Mouse (Mus musculus) left cerebral cortex, adult 9 months (tissue): ENCODE results near the gene Serbp1.
"Not testable (repeated sequence)": the region's sequence is repeated elsewhere in the genome, so short reads cannot be mapped to it uniquely, and the experiment has no call there.

Source experiments
- DNase-seq, 2 experiments: peaks; one replicate each; pipeline ENCODE4 v3.0.0; 2022; ENCODE audit warnings: low spot score in 2 of 2

The Serbp1 gene

GRCm38 (mm10) chr6:67237977-67238376 is at the start of gene Serbp1:
Serbp1 (plus strand) TSS chr6:67238176.
- no peak for DNase-seq

- no peak for DNase-seq
Measured at GRCm38 (mm10) chr6:67193591-67193990, 44.4 kb upstream of the Serbp1 start.

- DNase-seq: no peak
Measured at GRCm38 (mm10) chr6:67194606-67195005, 43.4 kb upstream of the Serbp1 start.

DNA sequence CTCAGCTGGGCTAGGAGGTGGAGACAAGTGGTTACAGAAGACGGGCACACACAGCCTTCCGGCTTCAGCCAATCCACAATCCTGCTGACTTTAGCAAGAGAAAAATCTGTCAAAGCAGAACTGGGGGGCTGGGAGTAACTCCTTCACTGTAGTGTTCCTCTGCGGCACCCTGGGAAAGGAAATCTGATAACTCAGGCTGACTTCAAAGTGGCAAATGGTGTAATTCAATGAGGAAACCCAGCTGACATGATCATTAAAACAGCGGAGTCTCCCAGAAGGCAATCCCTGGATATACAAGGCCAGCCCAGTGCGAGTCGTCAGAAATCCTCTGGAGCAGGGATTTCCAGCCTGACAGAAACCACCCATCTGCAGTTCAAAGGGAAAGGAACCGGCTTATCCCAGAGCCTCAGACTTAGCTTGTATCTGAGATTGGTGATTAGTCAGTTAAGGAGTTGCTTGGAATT is 42.8 kb upstream of the Serbp1 start:
- no peak for DNase-seq

DNA sequence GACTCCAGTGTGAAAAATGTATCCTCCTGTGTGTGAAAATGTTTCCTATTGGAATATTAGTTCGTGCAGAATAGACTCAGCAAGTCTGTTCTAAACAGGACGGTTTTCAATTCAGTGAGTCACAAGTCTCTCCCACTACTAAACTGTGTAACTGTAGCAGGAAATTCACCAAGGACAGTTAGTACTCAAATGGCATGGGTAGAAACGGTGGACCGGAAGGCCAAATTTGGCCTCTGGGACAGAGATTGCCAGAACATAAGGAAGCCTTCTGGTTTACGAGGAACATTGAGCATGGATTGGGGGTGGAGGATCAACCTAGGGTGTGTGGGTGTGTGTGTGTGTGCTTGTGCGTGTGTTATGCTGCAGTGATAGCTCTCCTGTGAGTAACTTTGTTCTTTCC is 41.2 kb upstream of the Serbp1 start:
- DNase-seq: peak; percentile 5 to 11

GRCm38 (mm10) chr6:67198085-67198484 is 39.9 kb upstream of the Serbp1 start:
- DNase-seq: peak in 1 of 2 experiments; percentile 34

GRCm38 (mm10) chr6:67200715-67201322 is 37.2 kb upstream of the Serbp1 start:
- DNase-seq: peak in 1 of 2 experiments; percentile 16

DNA sequence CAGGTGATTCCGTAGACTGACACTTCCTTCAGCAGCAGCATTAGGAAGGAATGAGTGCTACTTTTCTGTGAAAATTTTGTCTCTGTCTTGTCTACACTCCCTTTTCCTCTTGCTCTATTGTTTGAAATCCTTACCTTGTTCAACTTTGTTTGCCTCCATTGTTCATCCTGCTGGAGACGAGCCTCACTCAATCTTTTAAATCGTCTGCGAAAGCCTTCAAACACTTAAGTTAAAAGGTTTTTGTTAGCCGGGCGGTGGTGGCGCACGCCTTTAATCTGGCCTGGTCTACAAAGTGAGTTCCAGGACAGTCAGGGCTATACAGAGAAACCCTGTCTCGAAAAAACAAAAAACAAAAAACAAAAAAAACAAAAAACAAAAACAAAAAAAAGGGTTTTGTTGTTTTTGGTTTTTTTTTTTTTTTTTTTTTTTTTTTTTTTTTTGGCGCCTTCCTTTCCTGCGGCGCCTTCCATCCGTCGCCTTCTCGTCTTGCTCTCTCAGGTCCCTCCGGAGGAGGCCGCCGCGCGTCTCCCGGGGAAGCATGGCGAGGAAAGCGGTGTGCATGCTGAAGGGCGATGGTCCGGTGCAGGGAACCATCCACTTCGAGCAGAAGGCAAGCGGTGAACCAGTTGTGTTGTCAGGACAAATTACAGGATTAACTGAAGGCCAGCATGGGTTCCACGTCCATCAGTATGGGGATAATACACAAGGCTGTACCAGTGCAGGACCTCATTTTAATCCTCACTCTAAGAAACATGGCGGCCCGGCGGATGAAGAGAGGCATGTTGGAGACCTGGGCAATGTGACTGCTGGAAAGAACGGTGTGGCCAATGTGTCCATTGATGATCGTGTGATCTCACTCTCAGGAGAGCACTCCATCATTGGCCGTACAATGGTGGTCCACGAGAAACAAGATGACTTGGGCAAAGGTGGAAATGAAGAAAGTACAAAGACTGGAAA is 32.6 kb upstream of the Serbp1 start:
- no peak for DNase-seq

- no peak for DNase-seq
Measured at GRCm38 (mm10) chr6:67212362-67212761, 25.6 kb upstream of the Serbp1 start.

DNA sequence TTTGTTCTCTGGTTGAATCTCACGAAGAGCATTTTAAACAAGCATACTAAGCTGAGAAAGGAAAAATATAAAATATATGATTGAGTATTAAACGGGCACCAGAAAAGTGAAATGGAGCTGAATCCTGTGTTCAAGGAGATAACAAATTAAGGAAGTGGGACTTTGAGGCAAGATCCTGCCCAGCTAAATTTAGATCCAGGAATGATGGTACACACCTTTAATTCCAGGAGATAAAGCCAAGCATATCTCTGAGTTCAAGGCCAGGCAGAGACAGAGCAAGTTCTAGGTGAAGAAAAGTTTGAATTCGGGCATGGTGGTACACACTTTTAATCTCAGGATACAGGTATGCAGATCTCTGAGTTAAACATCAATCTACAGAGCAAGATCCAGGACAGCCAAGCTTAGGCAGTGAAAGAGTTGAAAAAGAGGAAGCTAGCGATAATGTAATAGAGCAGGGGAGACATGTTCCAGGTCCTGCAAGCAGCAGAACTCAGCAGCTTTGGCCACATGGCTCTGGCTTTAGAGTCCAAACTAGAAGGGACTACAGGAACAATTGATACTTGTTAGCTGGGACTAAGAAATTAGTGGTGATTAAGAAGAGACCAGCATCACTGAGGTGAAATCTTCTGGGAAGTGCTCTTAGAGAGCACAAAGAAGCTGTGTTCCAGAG is 24.4 kb upstream of the Serbp1 start:
- no peak for DNase-seq

DNA sequence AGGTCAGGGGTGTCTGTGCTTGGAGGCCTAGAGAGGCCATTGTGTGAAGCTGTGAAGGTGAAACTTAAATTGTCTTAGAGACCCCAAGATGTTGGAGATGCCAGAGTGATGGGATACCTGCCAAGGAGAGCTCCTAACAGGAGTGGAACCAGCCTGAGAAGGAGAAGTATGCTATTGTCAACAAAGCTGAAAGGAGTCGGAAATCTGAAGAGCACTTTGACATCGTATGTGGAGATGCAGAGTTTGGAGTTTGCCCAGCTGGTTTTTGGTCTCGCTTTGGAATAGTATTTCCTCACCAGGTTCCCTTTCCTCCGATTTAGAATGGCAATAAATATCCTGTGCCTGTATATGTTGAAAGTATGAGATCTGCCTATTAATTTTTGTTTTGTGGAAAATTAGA is 20.6 kb upstream of the Serbp1 start:
- no peak for DNase-seq

- no peak for DNase-seq
Measured at GRCm38 (mm10) chr6:67217846-67218245, 20.1 kb upstream of the Serbp1 start.

GRCm38 (mm10) chr6:67218566-67218965 is 19.4 kb upstream of the Serbp1 start:
- no peak for DNase-seq

DNA sequence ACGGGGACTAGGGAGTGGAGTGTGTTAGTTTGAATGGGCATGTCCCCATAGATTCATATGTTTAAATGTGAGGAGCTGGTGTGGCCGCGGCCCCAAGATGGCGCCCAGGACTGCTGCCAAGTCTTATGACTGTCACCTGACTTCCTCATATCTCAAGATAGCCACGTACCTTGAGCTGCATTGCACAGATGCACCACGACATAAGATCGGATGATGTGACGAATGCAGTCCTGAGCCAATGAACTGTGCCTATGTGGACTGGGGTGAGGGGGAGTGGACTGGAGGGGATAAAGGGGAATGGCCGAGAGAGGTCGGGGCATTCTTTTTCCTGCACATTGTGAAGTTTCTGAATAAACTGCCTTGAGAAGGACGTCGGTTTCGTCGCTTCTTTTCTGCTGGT is 18.0 kb upstream of the Serbp1 start:
- not testable (repeated sequence) for DNase-seq

GRCm38 (mm10) chr6:67220731-67221130 is 17.2 kb upstream of the Serbp1 start:
- DNase-seq: no peak

- no peak for DNase-seq
Measured at GRCm38 (mm10) chr6:67223082-67223481, 14.9 kb upstream of the Serbp1 start.

- DNase-seq: no peak
Measured at GRCm38 (mm10) chr6:67223499-67223898, 14.5 kb upstream of the Serbp1 start.

DNA sequence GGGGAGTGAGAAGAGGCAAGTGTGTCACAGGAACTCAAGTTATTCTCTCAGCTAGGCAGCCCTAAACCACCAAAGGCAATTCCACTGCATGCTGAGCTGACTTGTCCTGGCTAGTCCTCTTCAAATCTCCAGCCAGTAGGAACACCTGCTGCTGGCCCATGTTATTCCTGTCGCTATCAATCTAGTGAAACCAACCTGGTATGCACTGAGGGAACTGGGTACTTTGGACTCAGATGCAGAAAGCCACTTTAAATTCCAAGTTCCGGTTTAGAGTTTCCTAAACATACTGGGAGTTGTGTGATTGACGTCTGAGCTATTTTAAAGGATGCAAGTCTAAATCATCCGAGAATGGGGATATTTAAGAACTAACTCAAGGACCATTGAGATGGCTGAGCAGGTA is 11.7 kb upstream of the Serbp1 start:
- DNase-seq: no peak

DNA sequence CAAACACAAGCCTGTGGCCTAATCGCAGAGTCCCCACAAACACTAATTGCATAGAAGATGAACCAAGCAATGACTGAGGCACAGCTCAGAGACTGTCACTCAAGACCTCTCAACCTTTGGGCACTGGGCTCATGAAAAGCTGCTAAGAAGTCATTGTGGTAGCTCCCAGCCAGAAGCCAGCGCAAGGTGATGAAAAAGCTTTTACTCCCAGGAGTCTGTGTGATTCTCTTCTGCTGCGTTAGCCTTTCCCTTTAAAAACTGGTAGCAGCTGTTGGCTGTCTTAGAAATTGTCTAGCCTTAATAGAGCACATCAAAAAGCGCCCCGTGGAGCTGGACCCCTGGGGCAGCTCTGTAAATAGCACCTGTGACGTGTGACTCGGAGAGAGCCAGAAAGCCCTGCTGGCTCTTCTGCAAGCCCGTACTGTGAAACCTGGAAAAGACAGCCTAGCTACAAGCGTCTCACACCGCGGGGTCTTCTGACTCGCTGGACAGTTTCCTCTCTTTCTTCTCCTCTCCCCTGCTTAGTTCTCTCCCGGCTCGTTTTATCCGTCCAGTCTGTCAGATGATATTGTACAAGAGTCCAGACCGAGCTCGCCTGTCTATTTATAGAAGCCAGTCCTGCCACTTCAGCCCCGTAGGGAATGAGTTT is 9.4 kb upstream of the Serbp1 start:
- DNase-seq: no peak

DNA sequence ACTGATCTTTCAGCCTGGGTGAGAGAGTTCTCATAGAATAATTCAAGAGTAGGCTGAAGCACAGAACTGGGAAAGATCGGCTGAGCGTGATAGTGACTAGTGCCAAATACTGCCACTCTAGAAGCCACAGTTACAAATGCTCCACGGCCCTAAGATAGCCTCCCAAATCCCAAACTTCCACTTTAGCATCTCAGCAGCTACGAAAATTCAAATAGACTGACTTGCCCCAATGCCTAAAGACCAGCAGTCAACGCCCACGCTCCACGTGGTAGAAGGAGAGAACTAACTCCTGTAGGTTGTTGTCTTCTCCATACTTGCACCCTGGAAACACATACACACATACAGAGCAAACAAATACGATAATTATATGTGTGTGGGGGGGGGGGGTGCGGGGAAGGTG is 8.5 kb upstream of the Serbp1 start:
- DNase-seq: no peak

DNA sequence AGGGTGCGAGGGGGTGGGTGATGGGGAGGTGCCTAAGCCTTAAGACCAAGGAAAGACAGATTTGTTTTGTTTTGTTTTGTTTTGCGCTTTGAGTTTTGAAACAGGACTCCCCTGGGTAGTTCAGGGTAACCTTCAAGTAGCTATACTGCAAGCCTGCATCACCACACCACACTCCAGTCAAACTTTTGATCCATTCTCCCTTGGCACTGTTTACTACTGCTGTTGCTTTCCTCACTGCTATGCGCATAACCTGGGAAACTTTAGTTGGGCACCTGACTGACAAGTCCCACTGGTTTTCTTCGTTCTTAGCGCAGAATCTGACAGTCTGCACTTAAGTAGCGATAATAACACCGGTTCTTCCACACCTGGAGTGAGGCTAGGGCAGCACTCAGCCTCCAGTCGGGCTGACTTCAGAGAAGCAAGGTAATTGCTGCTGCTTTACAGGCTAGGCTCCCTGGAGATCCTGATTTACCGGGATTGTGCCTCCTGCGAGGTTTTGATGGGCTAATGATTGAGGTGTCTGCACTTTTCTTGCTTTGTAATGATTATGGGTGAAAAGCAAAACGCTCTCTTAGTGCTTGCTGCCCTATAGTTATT is 8.0 kb upstream of the Serbp1 start:
- no peak for DNase-seq

DNA sequence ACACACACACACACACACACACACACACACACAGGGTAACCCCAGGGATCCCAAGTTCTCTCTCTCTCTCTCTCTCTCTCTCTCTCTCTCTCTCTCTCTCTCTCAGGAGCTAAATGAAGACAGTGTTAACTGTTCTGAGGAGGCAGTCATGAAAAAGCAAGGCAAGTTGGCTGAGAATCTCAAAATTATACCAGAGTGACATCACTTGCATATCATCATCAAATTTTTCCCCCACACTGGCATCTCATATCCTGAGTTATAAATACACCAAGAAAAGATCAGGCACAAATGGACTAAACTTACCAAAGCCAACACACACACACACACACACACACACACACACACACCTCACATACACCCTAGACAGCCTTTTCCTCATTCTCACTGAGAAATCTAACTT is 7.0 kb upstream of the Serbp1 start:
- no peak for DNase-seq
